Mouse (Mus musculus) MEL-GATA-1-ER (cell line): ENCODE data around the gene Fau.
"Not testable (repeated sequence)": the region's sequence is repeated elsewhere in the genome, so short reads cannot be mapped to it uniquely, and the experiment has no call there.

Experiments
- DNase-seq: peaks from one replicate; pipeline ENCODE4 v3.0.0-alpha.2; 2012; ENCODE audit warnings: low read depth; ENCODE audit errors: extremely low read depth

The Fau gene

GRCm38 (mm10) chr19:6057313-6058096 lies at the start of gene Fau, which contains the start of gene Mrpl49:
Gene Fau (plus strand): TSS chr19:6057844.
Gene Mrpl49 (minus strand): TSS chr19:6057785.
- peak; percentile 79 for DNase-seq

GRCm38 (mm10) chr19:6009137-6009536 lies 48.5 kb upstream of the Fau start:
- DNase-seq, result no peak

- no peak for DNase-seq
Observed at GRCm38 (mm10) chr19:6013691-6014090, 44.0 kb upstream of the Fau start.

GRCm38 (mm10) chr19:6014991-6015510 lies 42.6 kb upstream of the Fau start:
- peak; percentile 94 for DNase-seq

GRCm38 (mm10) chr19:6015511-6016315 lies 41.9 kb upstream of the Fau start, which contains the start of gene Capn1:
Gene Capn1 (minus strand): TSS chr19:6015897.
- DNase-seq, result no peak

- no peak for DNase-seq
Observed at GRCm38 (mm10) chr19:6016532-6016931, 41.1 kb upstream of the Fau start.

- peak; percentile 83 for DNase-seq
Observed at GRCm38 (mm10) chr19:6018142-6019089, 39.2 kb upstream of the Fau start.

- DNase-seq, result no peak
Observed at GRCm38 (mm10) chr19:6020276-6020675, 37.4 kb upstream of the Fau start.

GRCm38 (mm10) chr19:6023059-6023458 lies 34.6 kb upstream of the Fau start:
- DNase-seq, result no peak

GRCm38 (mm10) chr19:6023930-6024329 lies 33.7 kb upstream of the Fau start:
- DNase-seq, result no peak

GRCm38 (mm10) chr19:6028991-6029390 lies 28.7 kb upstream of the Fau start:
- DNase-seq, result no peak

GRCm38 (mm10) chr19:6029426-6029825 lies 28.2 kb upstream of the Fau start:
- DNase-seq, result no peak

- DNase-seq, result no peak
Observed at GRCm38 (mm10) chr19:6030520-6031280, 26.9 kb upstream of the Fau start.

- DNase-seq, result no peak
Observed at GRCm38 (mm10) chr19:6035966-6036585, 21.6 kb upstream of the Fau start.

- no peak for DNase-seq
Observed at GRCm38 (mm10) chr19:6037695-6038094, 19.9 kb upstream of the Fau start.

- DNase-seq, result no peak
Observed at GRCm38 (mm10) chr19:6038326-6038725, 19.3 kb upstream of the Fau start.

GRCm38 (mm10) chr19:6040002-6040401 lies 17.6 kb upstream of the Fau start:
- DNase-seq, result no peak

- DNase-seq, result no peak
Observed at GRCm38 (mm10) chr19:6042293-6042692, 15.4 kb upstream of the Fau start.

- DNase-seq, result not testable (repeated sequence)
Observed at GRCm38 (mm10) chr19:6044102-6044501, 13.5 kb upstream of the Fau start.
